Mouse (Mus musculus): ENCODE data around the gene Gm21721. TPM values are rescaled to one million over a fixed set of nuclear protein-coding genes. Genes with fewer than 3 reads are reported as not detected.
"Not testable (repeated sequence)": the region's sequence is repeated elsewhere in the genome, so short reads cannot be mapped to it uniquely, and the experiment has no call there.

Gm21721 gene
- total RNA-seq (2021), result not detected

GRCm38 (mm10) chrY:9202090-9202489, at the start of gene Gm21721:
Gene Gm21721 (minus strand): TSS chrY:9202190.
- DNase-seq (ENCODE audit: low spot score in 2 of 2); intact Hi-C loops (cut with DNase I): not testable (repeated sequence)

Other genes with a start within 250 kb of the Gm21721 start
- not detected for gene Gm21292, start 68.3 kb downstream of the Gm21721 start, total RNA-seq (2021)
- not detected for gene Gm21812, start 145.0 kb upstream of the Gm21721 start, total RNA-seq (2021)
- not detected for gene Gm21874, start 214.0 kb upstream of the Gm21721 start, total RNA-seq (2021)